Mouse (Mus musculus) heart, postnatal 25 days (tissue): ENCODE results near the gene Ankrd9. TPM values are rescaled to one million over a fixed set of nuclear protein-coding genes. Genes with fewer than 3 reads are reported as not detected.

Source experiments
- total RNA-seq, 2 experiments: library from RNA; stranded (reverse); gene quantifications; 2 replicates each; pipeline ENCODE4 v1.2.3; 2021

Ankrd9 gene
- total RNA-seq, 2 experiments from 2014 or later, result 66.8 to 71.8 TPM

Other genes with a start within 250 kb of the Ankrd9 start
- gene Wdr20, start 241.1 kb downstream of the Ankrd9 start, total RNA-seq, result 10 to 100 TPM; 27.9 to 28.6 TPM
- under 1 TPM; 0.31 to 0.39 TPM for gene Mok, start 138.1 kb downstream of the Ankrd9 start, total RNA-seq
- 1 to 10 TPM; 9.3 to 9.8 TPM for gene Zfp839, start 128.8 kb downstream of the Ankrd9 start, total RNA-seq
- 10 to 100 TPM; 31.7 to 33.3 TPM for gene Cinp, start 89.9 kb downstream of the Ankrd9 start, total RNA-seq
- gene Tecpr2, start 89.8 kb downstream of the Ankrd9 start, total RNA-seq, result 1 to 10 TPM; 5.2 to 5.7 TPM
- gene Rcor1, start 60.3 kb upstream of the Ankrd9 start, total RNA-seq, result 10 to 100 TPM; 14.8 to 17.4 TPM
- gene Traf3, start 187.3 kb upstream of the Ankrd9 start, total RNA-seq, result 10 to 100 TPM; 15.0 to 15.2 TPM
- gene 4930595D18Rik, start 205.5 kb upstream of the Ankrd9 start, total RNA-seq, result not detected